Mouse (Mus musculus): ENCODE results near the gene Apeh. TPM values are rescaled to one million over a fixed set of nuclear protein-coding genes. Genes with fewer than 3 reads are reported as not detected.
"Not testable (repeated sequence)": the region's sequence is repeated elsewhere in the genome, so short reads cannot be mapped to it uniquely, and the experiment has no call there.

Gene Apeh
- total RNA-seq (2021): 100 to 1,000 TPM in 1 of 2 experiments, 10 to 100 TPM in 1; 93.0 to 110 TPM
- long read RNA-seq, experiment 1, transcript Apeh-206 (22 exons, 2,518 nt): major isoform, 29 of 52 reads
- long read RNA-seq, experiment 1, partial matches to known transcripts: 9 of 52 reads
- long read RNA-seq, experiment 1, other reads (novel, unspliced or antisense): 14 of 52 reads
- long read RNA-seq, experiment 2, transcript Apeh-206 (22 exons, 2,518 nt): major isoform, 81 of 150 reads
- long read RNA-seq, experiment 2, partial matches to known transcripts: 35 of 150 reads
- long read RNA-seq, experiment 2, other reads (novel, unspliced or antisense): 34 of 150 reads

GRCm38 (mm10) chr9:108094184-108094941 is at the start of gene Apeh:
TSS of gene Apeh (minus strand) at chr9:108094606.
- peak; percentile 85 to 93 for DNase-seq (ENCODE audit: low spot score in 2 of 2)

GRCm38 (mm10) chr9:108143470-108143869 is 49.1 kb upstream of the Apeh start:
- no peak for DNase-seq (ENCODE audit: low spot score in 2 of 2)

- no peak for DNase-seq (ENCODE audit: low spot score in 2 of 2)
These were observed 47.0 kb upstream of the Apeh start for GRCm38 (mm10) chr9:108141387-108141786.

- no peak for DNase-seq (ENCODE audit: low spot score in 2 of 2)
These were observed 45.7 kb upstream of the Apeh start for GRCm38 (mm10) chr9:108139963-108140695.

GRCm38 (mm10) chr9:108139169-108139962 is 45.0 kb upstream of the Apeh start:
- no peak for DNase-seq (ENCODE audit: low spot score in 2 of 2)

- DNase-seq (ENCODE audit: low spot score in 2 of 2): no peak
These were observed 43.7 kb upstream of the Apeh start for GRCm38 (mm10) chr9:108138118-108138517.

GRCm38 (mm10) chr9:108137523-108137922 is 43.1 kb upstream of the Apeh start:
- no peak for DNase-seq (ENCODE audit: low spot score in 2 of 2)

- DNase-seq (ENCODE audit: low spot score in 2 of 2): no peak
These were observed 42.6 kb upstream of the Apeh start for GRCm38 (mm10) chr9:108136930-108137462.

- no peak for DNase-seq (ENCODE audit: low spot score in 2 of 2)
These were observed 41.8 kb upstream of the Apeh start for GRCm38 (mm10) chr9:108136225-108136624.

- not testable (repeated sequence) for DNase-seq (ENCODE audit: low spot score in 2 of 2)
These were observed 41.3 kb upstream of the Apeh start for GRCm38 (mm10) chr9:108135679-108136078.

GRCm38 (mm10) chr9:108133478-108133877 is 39.1 kb upstream of the Apeh start:
- no peak for DNase-seq (ENCODE audit: low spot score in 2 of 2)

- no peak for DNase-seq (ENCODE audit: low spot score in 2 of 2)
These were observed 38.0 kb upstream of the Apeh start for GRCm38 (mm10) chr9:108132373-108132772.

- no peak for DNase-seq (ENCODE audit: low spot score in 2 of 2)
These were observed 37.1 kb upstream of the Apeh start for GRCm38 (mm10) chr9:108131502-108131901.

GRCm38 (mm10) chr9:108129042-108129948 is 34.9 kb upstream of the Apeh start:
- no peak for DNase-seq (ENCODE audit: low spot score in 2 of 2)

- DNase-seq (ENCODE audit: low spot score in 2 of 2): no peak
These were observed 33.8 kb upstream of the Apeh start for GRCm38 (mm10) chr9:108128248-108128647.

GRCm38 (mm10) chr9:108126436-108127180 is 32.2 kb upstream of the Apeh start:
- DNase-seq (ENCODE audit: low spot score in 2 of 2): no peak

- no peak for DNase-seq (ENCODE audit: low spot score in 2 of 2)
These were observed 31.3 kb upstream of the Apeh start for GRCm38 (mm10) chr9:108125731-108126130.

- no peak for DNase-seq (ENCODE audit: low spot score in 2 of 2)
These were observed 29.5 kb upstream of the Apeh start for GRCm38 (mm10) chr9:108123916-108124315.
